Mouse (Mus musculus): ENCODE data around the gene Birc7. TPM values are rescaled to one million over a fixed set of nuclear protein-coding genes. Genes with fewer than 3 reads are reported as not detected.

Birc7 gene
- total RNA-seq, 2 experiments from 2014 or later: not detected

- DNase-seq (ENCODE audit: low spot score in 2 of 2): no peak
These were observed 24.2 kb upstream of the Birc7 start for GRCm38 (mm10) chr2:180904435-180905208.

GRCm38 (mm10) chr2:180905556-180906221, 23.1 kb upstream of the Birc7 start:
- no peak for DNase-seq (ENCODE audit: low spot score in 2 of 2)

- no peak for DNase-seq (ENCODE audit: low spot score in 2 of 2)
These were observed 17.9 kb upstream of the Birc7 start for GRCm38 (mm10) chr2:180910928-180911327.

GRCm38 (mm10) chr2:180915886-180916433, 12.9 kb upstream of the Birc7 start:
- DNase-seq (ENCODE audit: low spot score in 2 of 2): no peak

GRCm38 (mm10) chr2:180919913-180920809, 8.7 kb upstream of the Birc7 start:
- DNase-seq (ENCODE audit: low spot score in 2 of 2): peak in 1 of 2 experiments; percentile 42

GRCm38 (mm10) chr2:180920810-180921400, 7.9 kb upstream of the Birc7 start, which contains the start of gene Ythdf1:
Gene Ythdf1 (minus strand): TSS chr2:180920949.
- peak; percentile 97 to 99 for DNase-seq (ENCODE audit: low spot score in 2 of 2)

GRCm38 (mm10) chr2:180922739-180923138, 6.1 kb upstream of the Birc7 start:
- no peak for DNase-seq (ENCODE audit: low spot score in 2 of 2)

- peak; percentile 79 to 80 for DNase-seq (ENCODE audit: low spot score in 2 of 2)
These were observed 3.6 kb upstream of the Birc7 start for GRCm38 (mm10) chr2:180925176-180925575.

- no peak for DNase-seq (ENCODE audit: low spot score in 2 of 2)
These were observed 3.6 kb downstream of the Birc7 start for GRCm38 (mm10) chr2:180932418-180932817.

GRCm38 (mm10) chr2:180940187-180940586, 11.4 kb downstream of the Birc7 start:
- no peak for DNase-seq (ENCODE audit: low spot score in 2 of 2)

- DNase-seq (ENCODE audit: low spot score in 2 of 2): peak; percentile 25 to 42
These were observed 13.0 kb downstream of the Birc7 start for GRCm38 (mm10) chr2:180941869-180942268.

GRCm38 (mm10) chr2:180949947-180950346, 21.1 kb downstream of the Birc7 start:
- DNase-seq (ENCODE audit: low spot score in 2 of 2): no peak

GRCm38 (mm10) chr2:180952731-180953171, 23.9 kb downstream of the Birc7 start:
- DNase-seq (ENCODE audit: low spot score in 2 of 2): peak; percentile 45 to 48

- no peak for DNase-seq (ENCODE audit: low spot score in 2 of 2)
These were observed 24.8 kb downstream of the Birc7 start for GRCm38 (mm10) chr2:180953638-180954037.

GRCm38 (mm10) chr2:180954061-180955047, 25.5 kb downstream of the Birc7 start, which contains the start of gene Nkain4:
Gene Nkain4 (minus strand): TSS chr2:180954699.
- DNase-seq (ENCODE audit: low spot score in 2 of 2): peak; percentile 56 to 69

GRCm38 (mm10) chr2:180959605-180960004, 30.8 kb downstream of the Birc7 start:
- no peak for DNase-seq (ENCODE audit: low spot score in 2 of 2)

- DNase-seq (ENCODE audit: low spot score in 2 of 2): no peak
These were observed 31.4 kb downstream of the Birc7 start for GRCm38 (mm10) chr2:180960187-180960586.

GRCm38 (mm10) chr2:180962616-180963308, 33.9 kb downstream of the Birc7 start:
- DNase-seq (ENCODE audit: low spot score in 2 of 2): no peak

- peak; percentile 78 to 84 for DNase-seq (ENCODE audit: low spot score in 2 of 2)
These were observed 35.1 kb downstream of the Birc7 start for GRCm38 (mm10) chr2:180963956-180964355.

Data from layer of hippocampus, postnatal 10 days (tissue).